Mouse (Mus musculus) testis, adult 2 months (tissue): ENCODE data around the gene Cep131.

Experiments
- CTCF ChIP-seq: fragments of 200-500 bp; IDR thresholded peaks from 2 replicates; pipeline ENCODE4 v1.5.1; 2012; ENCODE audit warnings: low read depth, mild to moderate bottlenecking, inconsistent platforms, low read length, moderate library complexity; ENCODE audit not compliant: control insufficient read depth, insufficient read depth, insufficient replicate concordance
- POLR2A ChIP-seq: fragments of 200-500 bp; IDR thresholded peaks from 2 replicates; pipeline ENCODE4 v1.6.1; 2012; ENCODE audit warnings: low read depth, mild to moderate bottlenecking, inconsistent platforms, low read length, moderate library complexity; ENCODE audit not compliant: control insufficient read depth

DNA sequence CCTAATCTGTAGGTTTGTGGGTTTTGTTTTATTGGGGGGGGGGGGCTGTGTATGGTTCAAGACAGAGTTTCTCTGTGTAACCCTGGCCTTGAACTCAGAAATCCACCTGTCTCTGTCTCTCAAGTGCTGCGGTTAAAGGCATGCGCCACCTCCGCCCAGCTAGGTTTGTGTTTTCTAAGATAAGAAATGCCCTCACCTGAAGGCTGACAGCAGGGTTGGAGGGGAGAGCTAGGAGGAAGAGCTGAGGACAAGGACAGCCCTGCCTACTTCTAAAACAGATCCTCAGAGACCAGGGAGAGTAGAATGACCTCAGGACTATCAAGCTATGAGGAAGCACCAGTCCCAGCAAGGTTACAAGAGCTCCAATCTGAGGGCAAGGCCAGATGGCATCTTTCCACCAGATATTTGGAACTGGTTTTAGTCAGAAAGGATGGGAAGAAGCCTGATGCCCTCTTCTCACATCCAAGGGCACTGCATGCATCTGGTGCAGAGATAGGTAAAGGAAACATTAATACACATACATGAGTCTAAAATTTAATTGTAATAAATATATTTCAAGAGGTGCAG is 16.9 kb upstream of the Cep131 start:
- no peak for TF ChIP-seq CTCF
- TF ChIP-seq POLR2A = no peak
